Mouse (Mus musculus) forebrain, embryonic 10.5 days (tissue): ENCODE results near the gene Ergic1. TPM values are rescaled to one million over a fixed set of nuclear protein-coding genes. Genes with fewer than 3 reads are reported as not detected.

Experiments used
- DNase-seq: peaks from one replicate; pipeline ENCODE4 v3.0.0-alpha.2; 2017; ENCODE audit warnings: low spot score; ENCODE audit errors: extremely low spot score
- H3K27ac ChIP-seq: fragments of 300-500 bp; sonication (generic); 2 replicates; pipeline ENCODE4 v1.5.1; 2016; ENCODE audit warnings: mild to moderate bottlenecking
- H3K27me3 ChIP-seq: fragments of 300-500 bp; sonication (generic); 2 replicates; pipeline ENCODE4 v1.6.1; 2016; ENCODE audit warnings: mild to moderate bottlenecking; ENCODE audit not compliant: poor library complexity, severe bottlenecking
- H3K36me3 ChIP-seq: fragments of 300-500 bp; sonication (generic); replicated peaks from 2 replicates; pipeline ENCODE4 v1.6.1; 2016; ENCODE audit warnings: mild to moderate bottlenecking, moderate library complexity
- H3K4me1 ChIP-seq: fragments of 300-500 bp; sonication (generic); 2 replicates; pipeline ENCODE4 v1.6.1; 2016
- H3K4me3 ChIP-seq: fragments of 300-500 bp; sonication (generic); 2 replicates; pipeline ENCODE4 v1.5.1; 2016; ENCODE audit warnings: mild to moderate bottlenecking, moderate library complexity
- H3K9me3 ChIP-seq: fragments of 300-500 bp; sonication (generic); 2 replicates; pipeline ENCODE4 v1.6.1; 2016; ENCODE audit warnings: mild to moderate bottlenecking, moderate library complexity
- WGBS: fragments of 180-500 bp; shearing (Covaris S2); methylation state at CpG from one replicate; pipeline ENCODE4 v1.1.7; 2016; 5-methylcytosine and 5-hydroxymethylcytosine counted together
- polyA plus RNA-seq: library from polyadenylated mRNA; unstranded; fragments of >200 nt; fragmentation: Nextera tagmentation; extraction: Ambion mirVana; gene quantifications from 2 replicates; pipeline ENCODE4 v1.2.1, GENCODE M21; 2016

Gene Ergic1
- polyA plus RNA-seq, 1 experiment from 2014 or later: 127 TPM

DNA sequence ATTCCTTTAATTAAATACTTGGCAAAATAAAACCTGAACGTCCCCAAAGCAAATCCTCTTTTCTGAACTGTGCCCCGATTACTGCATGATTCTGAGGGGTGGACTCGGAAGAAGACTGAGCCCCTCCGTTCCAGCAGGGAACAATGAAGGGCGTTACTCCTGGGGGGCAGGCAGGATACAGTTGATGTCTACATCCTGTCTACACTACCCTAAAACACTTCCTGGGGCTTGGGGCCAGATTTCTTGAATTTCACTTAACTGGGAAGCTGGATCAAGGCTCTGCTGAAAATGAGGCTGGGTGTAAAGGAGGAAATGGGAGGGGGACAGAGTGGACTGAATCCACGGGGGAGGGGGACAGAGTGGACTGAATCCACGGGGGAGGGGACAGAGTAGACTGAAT lies 13.5 kb upstream of the Ergic1 start:
- WGBS: 40% methylated on average over 7 of the region's 7 CpGs
- Histone ChIP-seq H3K4me1 (peaks cover 13% of the 10 kb centered on the region), H3K27me3 (peaks cover 18% of the 10 kb centered on the region), H3K27ac (no peak overlapping the region), H3K9me3 (no peaks in the 10 kb centered on the region), H3K4me3 (no peak overlapping the region), H3K36me3 (no peaks in the 10 kb centered on the region)
- no peak for DNase-seq

DNA sequence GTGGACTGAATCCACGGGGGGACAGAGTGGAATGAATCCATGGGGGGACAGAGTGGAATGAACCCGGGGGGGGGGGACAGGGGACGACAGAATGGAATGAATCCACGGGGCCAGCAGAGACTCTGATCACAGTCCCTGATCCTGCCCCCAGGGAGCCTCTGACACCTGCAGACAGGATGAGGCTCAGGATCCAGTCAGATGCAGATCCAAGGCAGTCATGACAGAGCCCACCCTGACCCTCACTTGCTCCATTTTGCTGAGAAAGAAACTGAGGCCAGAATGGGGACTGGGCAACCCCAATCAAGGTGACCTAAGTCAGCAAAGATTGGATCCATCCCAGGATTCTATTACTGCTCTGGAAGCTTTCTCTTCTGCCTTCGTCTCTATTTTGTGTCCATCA lies 12.7 kb upstream of the Ergic1 start:
- Histone ChIP-seq H3K4me1 (peaks cover 13% of the 10 kb centered on the region), H3K9me3 (no peaks in the 10 kb centered on the region)
- 15% methylated on average over 3 of the region's 5 CpGs for WGBS

DNA sequence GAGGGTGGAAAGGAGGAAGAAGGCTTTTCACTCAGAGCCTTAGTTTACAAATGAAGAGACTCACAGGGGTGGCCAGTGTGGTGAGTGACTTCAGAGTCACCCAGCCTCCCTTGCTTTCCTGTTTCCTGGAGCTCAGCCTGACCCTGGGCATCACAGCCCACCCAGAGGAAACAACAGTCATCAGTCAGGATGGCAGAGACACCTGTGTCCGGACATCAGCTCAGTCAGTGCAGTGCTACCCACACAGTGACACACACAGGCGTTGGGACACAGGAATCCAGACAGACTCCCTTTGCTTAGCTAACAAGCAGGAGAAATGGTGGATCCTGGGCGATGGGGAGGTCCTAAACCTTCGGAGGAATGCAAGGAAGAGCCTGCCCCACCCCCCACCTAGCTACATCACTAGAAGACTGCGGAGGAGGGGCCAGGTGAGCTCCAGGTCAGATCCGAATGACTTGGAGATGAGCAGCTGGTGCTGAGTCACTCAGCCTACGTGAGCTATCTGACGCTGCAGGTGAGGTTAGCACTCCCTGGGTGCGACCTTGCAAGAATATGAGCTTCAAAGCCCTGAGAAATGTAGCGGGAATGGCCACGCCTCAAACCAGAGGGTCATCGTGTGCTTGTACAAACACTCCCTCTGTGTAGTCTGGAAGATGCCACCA lies 12.0 kb upstream of the Ergic1 start:
- WGBS: 9% methylated on average over 12 of the region's 12 CpGs
- DNase-seq: no peak
- Histone ChIP-seq H3K4me1 (peaks cover 13% of the 10 kb centered on the region), H3K4me3 (no peak overlapping the region), H3K36me3 (no peaks in the 10 kb centered on the region), H3K9me3 (no peaks in the 10 kb centered on the region), H3K27me3 (peaks cover 18% of the 10 kb centered on the region), H3K27ac (no peak overlapping the region)

More for the DNA sequence above, 12.7 kb upstream of the Ergic1 start:
- DNase-seq: no peak
- Histone ChIP-seq H3K27ac (no peak overlapping the region), H3K27me3 (peaks cover 18% of the 10 kb centered on the region), H3K36me3 (no peaks in the 10 kb centered on the region), H3K4me3 (no peak overlapping the region)

DNA sequence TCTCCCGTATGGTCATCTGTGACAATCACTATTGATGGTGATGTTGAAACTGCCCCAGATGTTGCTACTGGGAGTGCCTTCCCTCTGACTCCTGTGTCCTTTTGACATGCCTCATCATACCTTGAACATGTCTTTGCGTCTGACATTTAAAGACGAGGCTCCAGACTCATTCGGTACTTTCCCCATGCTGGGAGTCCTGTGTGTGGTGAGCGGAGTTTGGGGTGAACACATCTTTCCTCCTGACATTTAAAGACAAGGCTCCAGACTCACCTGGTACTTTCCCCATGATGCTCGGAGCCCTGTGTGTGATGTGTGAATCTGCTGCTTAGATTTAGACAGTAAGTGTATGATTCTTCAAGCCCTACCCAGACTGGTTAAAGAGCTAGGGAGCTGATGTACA lies 10.2 kb upstream of the Ergic1 start:
- DNase-seq: no peak

DNA sequence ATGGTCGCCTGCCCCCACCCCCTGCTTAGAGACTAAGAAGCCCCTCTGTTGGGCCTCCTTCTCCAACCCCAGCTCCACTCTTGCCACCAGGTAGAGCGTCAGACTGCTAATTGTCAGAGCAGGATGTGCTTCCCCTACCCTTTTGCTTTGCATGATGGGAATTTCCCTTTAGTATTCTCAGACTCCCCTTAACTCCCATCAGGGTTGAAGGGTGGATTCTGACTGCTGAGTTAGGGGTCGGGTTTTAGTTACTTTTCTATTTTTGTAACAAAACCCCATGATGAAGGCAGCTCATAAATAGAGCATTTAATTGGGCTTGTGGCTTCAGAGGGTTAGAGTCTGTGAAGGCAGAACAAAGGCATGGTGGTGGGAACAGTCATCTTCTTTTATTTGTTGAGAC lies 8.3 kb upstream of the Ergic1 start:
- WGBS: 73% methylated on average over 3 of the region's 3 CpGs
- Histone ChIP-seq H3K4me3 (no peak overlapping the region), H3K27me3 (peaks cover 15% of the 10 kb centered on the region), H3K4me1 (peaks cover 13% of the 10 kb centered on the region), H3K27ac (no peak overlapping the region), H3K9me3 (no peaks in the 10 kb centered on the region), H3K36me3 (no peaks in the 10 kb centered on the region)
- no peak for DNase-seq

More for the DNA sequence above, 10.2 kb upstream of the Ergic1 start:
- H3K27me3 ChIP-seq: peaks cover 18% of the 10 kb centered on the region
- 86% methylated on average over 6 of the region's 6 CpGs for WGBS
- H3K4me3 ChIP-seq: no peak overlapping the region
- no peak overlapping the region for H3K27ac ChIP-seq
- H3K4me1 ChIP-seq: peaks cover 13% of the 10 kb centered on the region
- no peaks in the 10 kb centered on the region for H3K36me3 ChIP-seq
- no peaks in the 10 kb centered on the region for H3K9me3 ChIP-seq

DNA sequence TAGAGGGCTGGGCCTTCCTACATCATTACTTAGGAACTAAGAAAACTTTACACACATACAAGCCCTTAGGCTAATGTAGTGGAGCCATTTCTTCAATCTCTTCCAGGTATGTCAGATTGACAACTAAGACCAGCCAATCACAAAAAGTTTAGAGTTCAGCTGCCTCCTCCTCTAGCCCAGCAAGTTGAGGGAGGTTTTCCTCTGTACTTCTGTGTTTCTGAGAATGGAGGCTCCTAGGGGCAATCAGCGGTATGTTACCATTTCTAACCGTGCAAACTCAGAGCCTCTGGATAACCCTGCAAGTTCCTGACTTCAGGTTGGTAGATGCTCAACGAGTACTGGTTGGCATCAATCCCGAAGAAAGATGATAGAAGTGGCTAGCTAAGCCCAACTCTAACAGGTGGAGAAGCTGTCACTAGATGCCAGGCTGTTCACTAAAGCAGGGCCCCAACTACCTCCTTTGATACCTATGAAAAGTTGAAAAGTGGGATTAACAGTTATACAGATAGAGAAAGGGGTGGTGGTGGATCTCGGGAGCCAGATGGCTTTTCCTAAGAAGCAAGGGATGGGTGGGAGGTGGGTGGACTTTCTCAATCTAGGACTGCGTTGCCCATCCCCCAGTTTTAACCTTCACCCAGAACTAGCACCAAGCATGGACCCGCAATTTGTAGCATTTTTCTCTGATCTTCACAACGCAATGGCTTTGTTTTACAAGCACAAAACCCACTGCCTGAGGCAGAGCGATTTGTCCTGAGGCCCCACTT lies 581 bp upstream of the Ergic1 start:
- H3K4me3 ChIP-seq: peak overlapping the region; percentile 85
- peak overlapping the region; percentile 94 for H3K27ac ChIP-seq
- peaks cover 42% of the 10 kb centered on the region for H3K4me1 ChIP-seq
- peaks cover 31% of the 10 kb centered on the region for H3K36me3 ChIP-seq
- DNase-seq: no peak
- no peaks in the 10 kb centered on the region for H3K27me3 ChIP-seq
- 30% methylated on average over 9 of the region's 9 CpGs for WGBS
- no peaks in the 10 kb centered on the region; the same call in 1 of the 2 replicates for H3K9me3 ChIP-seq

DNA sequence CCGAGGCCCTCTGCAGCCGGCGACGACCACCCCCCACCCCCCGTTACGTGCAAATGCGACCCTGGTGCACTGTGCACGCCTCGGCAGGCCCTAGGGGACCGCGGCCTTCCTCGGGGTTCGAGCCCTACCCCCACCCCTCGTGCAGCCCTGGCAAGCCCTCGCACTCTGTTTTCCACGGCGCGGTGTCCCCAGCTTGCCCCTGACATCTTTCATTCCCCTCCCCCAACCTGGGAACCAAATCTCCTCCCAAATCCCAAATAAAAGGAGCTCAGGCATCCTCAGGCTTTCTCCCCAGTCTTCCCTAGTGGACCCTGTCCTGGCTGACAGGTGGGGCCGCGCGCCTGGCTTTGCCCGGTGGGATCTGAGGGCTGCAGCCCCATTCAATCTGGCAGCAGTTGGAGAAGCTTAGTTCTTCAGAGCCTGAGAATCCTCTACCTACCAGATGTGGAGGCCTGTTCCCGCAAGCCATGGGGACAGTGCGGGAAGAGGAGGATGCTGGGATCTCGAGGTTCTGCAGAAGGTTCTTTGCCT lies 427 bp downstream of the Ergic1 start, which contains the start of gene Dusp1:
Gene Dusp1 (minus strand): TSS at position 478 of the 531 bp plus-strand sequence.
- Histone ChIP-seq H3K36me3 (peaks cover 41% of the 10 kb centered on the region), H3K4me3 (peak within 1 kb of the TSS; percentile 85), H3K27ac (peak within 1 kb of the TSS; percentile 94), H3K9me3 (peaks cover 9% of the 10 kb centered on the region; the same call in 1 of the 2 replicates), H3K4me1 (peaks cover 42% of the 10 kb centered on the region), H3K27me3 (no peaks in the 10 kb centered on the region)
- 2% methylated on average over 25 of the region's 25 CpGs for WGBS
- no peak for DNase-seq

DNA sequence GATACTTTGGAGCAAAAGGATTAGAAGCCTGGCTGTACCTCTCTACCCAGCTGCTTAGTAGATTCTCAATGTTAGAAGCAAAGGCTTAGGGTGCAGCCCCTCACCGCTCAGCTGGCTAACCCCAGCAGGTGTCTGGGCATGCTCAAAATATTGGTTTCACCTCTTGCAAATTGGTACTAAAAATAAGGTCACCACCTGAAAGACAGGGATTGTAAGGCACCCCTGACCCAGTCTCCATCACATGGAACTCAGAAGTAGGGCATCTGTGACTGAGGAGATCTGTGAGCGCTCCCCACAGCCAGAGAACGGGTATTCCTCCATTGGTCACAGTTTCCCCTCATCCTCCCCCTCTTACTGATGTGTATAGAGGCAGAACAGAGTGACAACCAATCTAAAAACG lies 1.0 kb downstream of the Ergic1 start:
- no peaks in the 10 kb centered on the region for H3K27me3 ChIP-seq
- H3K27ac ChIP-seq: peak overlapping the region; percentile 94
- 74% methylated on average over 4 of the region's 4 CpGs for WGBS
- H3K9me3 ChIP-seq: peaks cover 9% of the 10 kb centered on the region; the same call in 1 of the 2 replicates
- peak overlapping the region; percentile 85 for H3K4me3 ChIP-seq
- peaks cover 47% of the 10 kb centered on the region for H3K36me3 ChIP-seq
- peaks cover 42% of the 10 kb centered on the region for H3K4me1 ChIP-seq
- no peak for DNase-seq

DNA sequence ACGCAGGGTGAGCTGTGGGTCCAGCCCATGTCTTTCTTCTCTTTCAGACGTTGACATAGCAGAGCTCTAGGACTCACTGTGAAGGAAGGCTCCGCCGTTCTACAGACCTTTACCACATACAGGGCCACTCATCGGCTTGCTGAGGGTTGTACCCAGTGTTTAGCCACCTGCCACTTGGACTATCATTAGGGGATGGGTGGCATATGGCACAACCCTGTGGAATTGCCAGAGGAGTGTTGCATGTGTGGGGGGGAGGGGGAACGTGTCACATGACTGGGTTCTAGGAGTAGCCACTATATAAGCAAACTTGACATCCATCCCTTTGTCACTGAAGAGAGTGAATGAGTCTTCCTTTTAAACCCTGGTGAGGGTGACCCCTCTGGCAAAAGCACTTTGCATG lies 2.2 kb downstream of the Ergic1 start:
- Histone ChIP-seq H3K4me1 (peaks cover 42% of the 10 kb centered on the region), H3K27ac (no peak overlapping the region), H3K9me3 (peaks cover 9% of the 10 kb centered on the region; the same call in 1 of the 2 replicates), H3K27me3 (no peaks in the 10 kb centered on the region), H3K36me3 (peaks cover 59% of the 10 kb centered on the region), H3K4me3 (peak overlapping the region; percentile 85; the same call in 1 of the 2 replicates)
- DNase-seq: no peak
- 95% methylated on average over 6 of the region's 6 CpGs for WGBS

DNA sequence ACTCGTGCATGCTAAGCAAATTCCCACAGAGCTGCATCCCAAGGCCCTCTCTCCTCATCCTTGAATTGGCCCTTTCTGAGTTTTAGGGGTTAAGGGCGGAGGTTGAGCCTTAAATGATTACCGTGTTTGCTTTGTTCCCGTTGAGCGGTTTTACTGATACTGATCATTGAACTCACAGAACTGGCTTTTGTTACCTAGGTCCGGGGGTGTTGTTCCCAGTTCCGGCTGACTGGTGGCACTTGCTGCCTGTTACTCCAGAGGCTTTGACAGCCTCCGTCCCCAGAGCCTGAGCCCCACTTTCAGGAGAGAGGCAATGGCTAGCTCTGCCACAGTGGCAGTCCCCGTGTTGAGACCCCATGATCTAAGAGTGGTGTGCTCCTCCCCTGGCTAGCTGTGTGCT lies 3.1 kb downstream of the Ergic1 start:
- Histone ChIP-seq H3K4me1 (peaks cover 42% of the 10 kb centered on the region), H3K27ac (no peak overlapping the region), H3K27me3 (no peaks in the 10 kb centered on the region), H3K4me3 (no peak overlapping the region), H3K36me3 (peaks cover 69% of the 10 kb centered on the region), H3K9me3 (peaks cover 9% of the 10 kb centered on the region; the same call in 1 of the 2 replicates)
- WGBS: 72% methylated on average over 9 of the region's 9 CpGs
- no peak for DNase-seq

DNA sequence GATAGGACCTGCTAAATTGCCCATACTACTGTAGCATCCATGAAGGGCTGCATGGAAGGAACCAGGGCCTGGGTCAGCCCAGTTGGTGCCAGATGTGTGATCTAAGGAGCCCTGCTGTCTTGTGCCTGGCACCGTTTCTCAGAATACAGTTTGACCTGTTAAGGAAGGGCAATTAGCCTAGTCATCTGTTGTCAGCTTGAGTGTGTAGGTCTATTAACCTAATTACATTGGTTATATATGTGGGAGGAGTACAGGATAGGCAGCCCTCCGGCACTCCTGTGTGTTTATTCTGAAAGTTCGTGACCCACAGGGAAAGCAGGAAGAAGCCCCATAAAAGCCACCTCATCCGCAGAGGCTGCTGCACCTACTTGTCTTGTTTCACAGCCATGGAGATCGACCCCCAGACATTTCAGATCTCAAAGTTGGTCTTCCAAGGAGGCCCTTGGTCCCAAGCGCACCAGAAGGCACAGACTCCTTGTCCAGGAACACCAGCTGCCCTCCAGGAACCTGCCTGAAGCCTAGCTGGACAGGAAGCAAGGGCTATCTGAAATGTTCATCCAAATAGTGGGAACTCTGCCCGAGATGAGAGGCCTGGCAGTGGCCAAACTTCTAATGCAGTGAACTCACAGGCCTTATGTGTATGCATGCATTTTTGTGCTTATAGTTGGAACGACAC lies 6.0 kb downstream of the Ergic1 start:
- Histone ChIP-seq H3K27me3 (no peaks in the 10 kb centered on the region), H3K36me3 (peaks cover 94% of the 10 kb centered on the region), H3K9me3 (peaks cover 9% of the 10 kb centered on the region; the same call in 1 of the 2 replicates), H3K4me1 (peaks cover 27% of the 10 kb centered on the region), H3K27ac (no peak overlapping the region), H3K4me3 (no peak overlapping the region)
- DNase-seq: no peak
- WGBS: 84% methylated on average over 8 of the region's 8 CpGs

DNA sequence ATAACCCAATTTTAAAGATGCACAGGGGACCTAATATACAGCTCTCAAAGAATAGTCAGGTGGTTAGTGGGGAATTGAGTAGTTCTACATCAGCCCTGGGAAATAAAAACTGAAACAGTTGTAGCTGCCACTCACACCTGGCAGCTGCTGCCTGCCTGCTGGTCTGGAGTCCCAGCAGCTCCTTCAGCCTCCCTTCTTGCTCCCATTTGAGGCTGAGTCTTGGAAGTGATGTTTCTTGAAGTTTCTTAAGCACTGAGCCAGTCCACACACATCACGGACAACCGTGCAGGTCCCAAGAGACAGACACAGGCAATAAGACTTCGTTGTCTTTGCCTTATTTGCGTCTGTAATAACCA lies 6.5 kb downstream of the Ergic1 start:
- Histone ChIP-seq H3K4me3 (no peak overlapping the region), H3K27ac (no peak overlapping the region), H3K36me3 (peaks cover 94% of the 10 kb centered on the region), H3K27me3 (no peaks in the 10 kb centered on the region), H3K4me1 (peaks cover 21% of the 10 kb centered on the region), H3K9me3 (peaks cover 9% of the 10 kb centered on the region; the same call in 1 of the 2 replicates)
- 96% methylated on average over 4 of the region's 4 CpGs for WGBS
- no peak for DNase-seq
